Mouse (Mus musculus) embryonic facial prominence, embryonic 11.5 days (tissue): Measurements from ENCODE around the gene Omd. TPM values are rescaled to one million over a fixed set of nuclear protein-coding genes. Genes with fewer than 3 reads are reported as not detected.
A peak's percentile ranks its signal among the peaks of the same experiment; 100 is the strongest.
"Not testable (repeated sequence)": the region's sequence is repeated elsewhere in the genome, so short reads cannot be mapped to it uniquely, and the experiment has no call there.

Experiments used
- ATAC-seq: fragments of 200-750 bp; cut with Nextera tagmentation; replicated peaks from 2 replicates; pipeline ENCODE4 v1.8.0; 2017; ENCODE audit warnings: low read depth; ENCODE audit not compliant: insufficient number of reproducible peaks, low FRiP score, low TSS enrichment
- DNase-seq: peaks from one replicate; pipeline ENCODE4 v3.0.0-alpha.2; 2015; ENCODE audit warnings: low spot score
- H3K27ac ChIP-seq: fragments of 300-500 bp; sonication (generic); replicated peaks from 2 replicates; pipeline ENCODE4 v1.5.1; 2014; ENCODE audit warnings: mild to moderate bottlenecking, low read depth, low read length, control low read depth
- H3K27me3 ChIP-seq: fragments of 300-500 bp; sonication (generic); 2 replicates; pipeline ENCODE4 v1.6.1; 2014; ENCODE audit warnings: mild to moderate bottlenecking, low read length, moderate library complexity, mixed read lengths; ENCODE audit not compliant: control insufficient read depth, insufficient read depth
- H3K36me3 ChIP-seq: fragments of 300-500 bp; sonication (generic); replicated peaks from 2 replicates; pipeline ENCODE4 v1.6.1; 2014; ENCODE audit warnings: low read depth, mild to moderate bottlenecking, low read length, moderate library complexity, mixed read lengths; ENCODE audit not compliant: control insufficient read depth, insufficient read depth
- H3K4me1 ChIP-seq: fragments of 300-500 bp; sonication (generic); 2 replicates; pipeline ENCODE4 v1.6.1; 2014; ENCODE audit warnings: low read length, mixed read lengths; ENCODE audit not compliant: control insufficient read depth, insufficient read depth
- H3K4me2 ChIP-seq: fragments of 300-500 bp; sonication (generic); 2 replicates; pipeline ENCODE4 v1.6.1; 2014; ENCODE audit warnings: low read depth, mild to moderate bottlenecking, control low read depth, low read length, moderate library complexity
- H3K4me3 ChIP-seq: fragments of 300-500 bp; sonication (generic); 2 replicates; pipeline ENCODE4 v1.5.1; 2014; ENCODE audit warnings: low read depth, low read length, control low read depth
- H3K9ac ChIP-seq: fragments of 300-500 bp; sonication (generic); replicated peaks from 2 replicates; pipeline ENCODE4 v1.6.1; 2014; ENCODE audit warnings: mild to moderate bottlenecking, control low read depth, low read length
- H3K9me3 ChIP-seq: fragments of 300-500 bp; sonication (generic); replicated peaks from 2 replicates; pipeline ENCODE4 v1.6.1; 2016; ENCODE audit warnings: mild to moderate bottlenecking, low read length, inconsistent platforms, mixed read lengths; ENCODE audit not compliant: control insufficient read depth
- WGBS: fragments of 180-500 bp; shearing (Covaris S2); extraction: QIAGEN DNeasy Blood & Tissue Kit; methylation state at CpG from one replicate; pipeline ENCODE4 v1.1.7; 2014; 5-methylcytosine and 5-hydroxymethylcytosine counted together
- polyA plus RNA-seq: library from polyadenylated mRNA; unstranded; fragments of >200 nt; fragmentation: Nextera tagmentation; extraction: Ambion mirVana; gene quantifications from 2 replicates; pipeline ENCODE4 v1.2.1, GENCODE M21; 2014

Omd gene
- polyA plus RNA-seq, 1 experiment from 2014 or later: 0.73 TPM

DNA sequence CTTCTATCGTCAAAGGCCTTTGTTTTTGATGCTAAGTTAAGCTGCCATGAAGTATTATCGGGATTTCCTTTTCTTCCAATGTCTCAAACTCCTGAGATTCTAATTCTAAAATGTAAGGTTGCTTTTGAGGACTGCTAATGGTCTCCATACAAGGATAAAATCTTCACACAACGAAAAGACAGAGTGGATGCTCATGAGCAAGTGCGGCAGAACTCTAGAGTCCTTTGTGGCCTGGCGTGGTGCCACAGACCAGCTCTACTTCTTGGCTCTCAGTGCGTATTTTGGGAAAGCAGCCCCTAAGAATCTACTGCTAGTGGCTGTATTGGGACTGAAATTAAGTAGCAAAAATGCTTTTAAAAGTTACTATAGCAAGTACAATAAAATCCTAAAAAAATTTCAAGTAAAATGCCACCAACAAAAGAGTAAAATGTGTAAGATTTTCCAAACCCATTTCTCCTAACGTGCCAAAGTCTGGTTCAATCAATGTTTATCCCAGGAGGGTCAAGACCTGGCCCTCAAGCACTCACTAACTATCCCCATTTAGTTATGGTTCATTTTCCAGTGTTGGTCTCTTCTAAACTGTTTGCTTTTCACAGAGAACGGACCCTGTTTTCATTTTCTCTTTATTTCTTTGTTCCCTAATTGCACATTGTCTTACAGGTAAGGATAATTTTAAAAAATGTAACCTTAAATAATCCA, 2.2 kb downstream of the Omd start:
- no peak overlapping the region for H3K4me2 ChIP-seq
- ATAC-seq: no peak
- no peak overlapping the region for H3K27ac ChIP-seq
- no peak for DNase-seq
- 66% methylated on average over 8 of the region's 8 CpGs for WGBS
- no peaks in the 10 kb centered on the region for H3K9me3 ChIP-seq
- H3K4me1 ChIP-seq: no peaks in the 10 kb centered on the region
- no peak overlapping the region for H3K9ac ChIP-seq
- no peaks in the 10 kb centered on the region for H3K36me3 ChIP-seq
- no peak overlapping the region for H3K4me3 ChIP-seq
- H3K27me3 ChIP-seq: no peaks in the 10 kb centered on the region

DNA sequence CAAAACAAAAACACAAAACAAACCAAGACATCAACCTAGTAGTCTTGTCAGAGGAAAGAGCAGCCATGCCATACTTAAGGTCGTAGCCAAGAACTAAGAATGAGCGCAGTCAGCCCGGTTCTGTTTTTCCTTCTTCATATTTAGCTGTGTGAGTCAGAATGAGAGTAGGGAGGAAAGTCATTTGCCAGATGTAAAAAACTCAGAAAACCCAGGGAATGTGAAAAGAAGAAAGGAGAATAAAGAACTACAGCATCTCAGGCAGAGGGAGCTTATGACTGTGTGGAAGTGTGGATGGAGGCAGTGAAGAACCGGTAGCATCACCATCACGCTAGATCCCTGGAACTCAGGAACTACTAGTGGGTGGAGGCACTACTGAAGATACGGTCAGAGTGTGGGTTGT, 3.8 kb downstream of the Omd start:
- WGBS: 93% methylated on average over 6 of the region's 6 CpGs
- no peaks in the 10 kb centered on the region for H3K36me3 ChIP-seq

GRCm38 (mm10) chr13:49602541-49602940, 20.3 kb downstream of the Omd start:
- H3K9me3 ChIP-seq, H3K4me1 ChIP-seq, H3K4me2 ChIP-seq, H3K36me3 ChIP-seq, DNase-seq, ATAC-seq, H3K27me3 ChIP-seq, H3K27ac ChIP-seq, H3K4me3 ChIP-seq, H3K9ac ChIP-seq: not testable (repeated sequence)
- 71% methylated on average over 2 of the region's 2 CpGs for WGBS

More for the DNA sequence above, 3.8 kb downstream of the Omd start:
- Histone ChIP-seq H3K4me3 (no peak overlapping the region), H3K27ac (no peak overlapping the region), H3K27me3 (no peaks in the 10 kb centered on the region), H3K4me1 (no peaks in the 10 kb centered on the region), H3K4me2 (no peak overlapping the region), H3K9me3 (no peaks in the 10 kb centered on the region), H3K9ac (no peak overlapping the region)
- DNase-seq (no peak), ATAC-seq (no peak)

DNA sequence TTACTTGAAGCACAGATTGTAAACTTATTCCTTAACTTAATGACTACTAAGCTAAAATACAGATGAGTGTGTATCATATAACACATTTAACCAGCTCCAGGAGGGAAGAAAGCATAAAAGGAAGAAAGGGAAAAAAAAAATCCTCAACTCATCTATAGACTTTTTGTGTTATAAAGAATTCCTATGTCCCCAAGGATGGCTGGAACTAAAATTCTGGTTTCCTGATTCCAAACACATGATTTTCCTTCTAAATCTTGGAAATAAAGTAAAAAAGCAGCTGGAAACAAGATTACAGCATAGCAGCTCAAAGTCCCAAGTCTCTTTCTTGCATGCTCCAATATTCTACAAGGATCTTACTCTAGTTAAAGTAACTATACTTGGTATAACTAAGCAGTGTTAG, 21.3 kb downstream of the Omd start:
- DNase-seq: no peak
- Histone ChIP-seq H3K9me3 (no peaks in the 10 kb centered on the region), H3K4me1 (no peaks in the 10 kb centered on the region), H3K27ac (no peak overlapping the region), H3K4me2 (no peak overlapping the region), H3K9ac (no peak overlapping the region), H3K36me3 (no peaks in the 10 kb centered on the region), H3K27me3 (no peaks in the 10 kb centered on the region), H3K4me3 (no peak overlapping the region)
- ATAC-seq: no peak

DNA sequence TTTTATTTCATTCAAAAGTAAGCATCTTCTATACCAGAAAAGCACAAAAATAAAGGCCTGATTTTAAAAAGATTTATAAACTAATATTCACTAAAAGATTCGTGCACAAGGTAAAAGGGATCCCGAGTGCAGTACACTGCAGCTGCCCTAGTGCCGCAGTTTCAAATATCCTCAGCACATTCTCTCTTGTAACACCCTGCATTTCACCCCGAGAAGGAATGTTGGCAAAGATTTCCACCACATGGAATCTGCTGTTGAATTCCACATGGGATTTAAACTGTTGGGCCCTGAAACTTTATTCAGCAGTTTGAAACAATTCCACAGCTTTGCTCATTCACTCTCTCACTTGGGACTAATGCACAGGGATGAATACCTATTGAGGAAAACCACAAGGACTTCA, 25.5 kb downstream of the Omd start, which contains the start of gene Ogn:
Gene Ogn, plus strand, starts transcription at position 333 of the 400 bp plus-strand sequence.
- ATAC-seq (no peak), DNase-seq (peak; percentile 48)
- Histone ChIP-seq H3K27me3 (no peaks in the 10 kb centered on the region), H3K4me2 (no peak within 1 kb of the TSS), H3K9ac (no peak within 1 kb of the TSS), H3K27ac (no peak within 1 kb of the TSS), H3K4me3 (no peak within 1 kb of the TSS), H3K9me3 (no peaks in the 10 kb centered on the region), H3K36me3 (no peaks in the 10 kb centered on the region), H3K4me1 (no peaks in the 10 kb centered on the region)
- 47% methylated on average over 4 of the region's 4 CpGs for WGBS

DNA sequence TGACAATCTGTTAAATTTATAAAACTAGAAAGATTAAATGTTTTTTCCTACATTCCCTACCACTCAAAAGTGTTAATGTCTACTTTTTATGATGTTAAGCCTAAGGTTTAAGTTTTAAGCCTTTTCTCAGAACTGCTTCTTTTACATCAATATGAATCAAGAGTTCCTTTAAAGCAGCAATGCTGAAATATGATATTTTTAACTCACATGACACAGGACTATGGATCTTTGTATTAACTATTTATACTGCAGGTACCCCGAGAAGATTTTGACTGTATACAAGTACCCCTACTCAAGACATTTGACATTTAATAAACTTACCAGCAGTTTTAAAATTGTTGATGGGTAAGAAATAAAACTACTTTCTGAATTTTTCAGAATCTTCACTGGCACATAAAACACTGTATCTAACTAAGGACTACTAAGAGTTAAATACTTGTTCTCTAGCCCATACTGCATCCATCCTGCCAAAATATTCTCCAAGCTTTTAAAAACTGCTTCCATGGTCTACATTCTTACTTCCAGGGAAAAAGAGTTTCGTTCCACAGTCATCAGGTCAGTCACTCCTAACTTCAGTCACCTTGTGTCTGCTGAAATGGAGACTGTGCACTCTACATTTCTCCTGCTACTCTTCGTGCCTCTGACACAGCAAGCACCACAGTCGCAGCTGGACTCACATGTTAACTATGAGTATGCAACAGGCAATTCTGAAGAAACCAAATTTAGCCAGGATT, 26.5 kb downstream of the Omd start:
- H3K27me3 ChIP-seq: no peaks in the 10 kb centered on the region
- ATAC-seq (no peak), DNase-seq (no peak)
- no peak overlapping the region for H3K27ac ChIP-seq
- H3K9me3 ChIP-seq: no peaks in the 10 kb centered on the region
- H3K36me3 ChIP-seq: no peaks in the 10 kb centered on the region
- WGBS: 61% methylated on average over 4 of the region's 4 CpGs
- no peak overlapping the region for H3K4me2 ChIP-seq
- H3K4me3 ChIP-seq: no peak overlapping the region
- no peaks in the 10 kb centered on the region for H3K4me1 ChIP-seq
- no peak overlapping the region for H3K9ac ChIP-seq

- no peak for ATAC-seq
- Histone ChIP-seq H3K9ac (no peak overlapping the region), H3K9me3 (no peaks in the 10 kb centered on the region), H3K4me2 (no peak overlapping the region), H3K27me3 (no peaks in the 10 kb centered on the region), H3K36me3 (no peaks in the 10 kb centered on the region), H3K4me3 (no peak overlapping the region), H3K4me1 (no peaks in the 10 kb centered on the region), H3K27ac (no peak overlapping the region)
- no peak for DNase-seq
- 92% methylated on average over 3 of the region's 3 CpGs for WGBS
Observed at GRCm38 (mm10) chr13:49617021-49617420, 34.8 kb downstream of the Omd start.

DNA sequence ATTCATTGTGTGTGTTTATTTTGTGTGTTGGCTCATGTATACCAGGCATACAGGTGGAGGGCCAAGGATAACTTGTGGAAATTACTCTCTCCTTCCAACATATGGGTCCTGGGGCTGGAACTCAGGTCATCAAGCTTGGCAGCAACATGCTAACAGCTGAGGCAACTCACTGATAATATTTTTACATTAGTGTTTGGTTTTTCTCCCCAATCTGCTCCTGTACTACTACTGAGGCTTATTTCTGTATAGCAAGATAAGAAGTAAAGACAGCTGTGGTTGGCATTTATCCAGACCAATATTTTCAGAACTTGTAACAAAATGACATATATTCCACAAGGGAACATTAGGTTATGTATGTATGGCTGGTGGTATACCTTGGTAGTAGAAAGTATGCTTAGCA, 36.1 kb downstream of the Omd start:
- H3K36me3 ChIP-seq: no peaks in the 10 kb centered on the region
- no peak overlapping the region for H3K27ac ChIP-seq
- no peak overlapping the region for H3K4me2 ChIP-seq
- no peak for ATAC-seq
- H3K4me1 ChIP-seq: no peaks in the 10 kb centered on the region
- no peak for DNase-seq
- no peak overlapping the region for H3K4me3 ChIP-seq
- H3K9me3 ChIP-seq: no peaks in the 10 kb centered on the region
- no peaks in the 10 kb centered on the region for H3K27me3 ChIP-seq
- no peak overlapping the region for H3K9ac ChIP-seq
